Mouse (Mus musculus): ENCODE results near the gene Rag1.

- TF ChIP-seq CTCF (IDR thresholded peaks at IDR 0.05; ENCODE audit: borderline replicate concordance, extremely low read depth, insufficient read depth, insufficient read length), result no peak
- TF ChIP-seq POLR2A (IDR thresholded peaks at IDR 0.05; ENCODE audit: borderline replicate concordance, extremely low read depth, insufficient read depth, insufficient read length, poor library complexity, severe bottlenecking), result no peak
Measured at GRCm38 (mm10) chr2:101621611-101622010, 27.7 kb downstream of the Rag1 start.

Data from brain, embryonic 14.5 days (tissue).